Mouse (Mus musculus): ENCODE measurements at regions not wholly inside any gene's neighbourhood (a gene's known extent, or its start where the extent isn't known, plus 50 kb on each side); places are given as distances from the start of the nearest gene placed in this dataset.

GRCm38 (mm10) chr13:84760978-84761377 is 428.2 kb upstream of the Ccnh start:
- peak; percentile 68 for DNase-seq (ENCODE audit: low read depth, low spot score)

DNA sequence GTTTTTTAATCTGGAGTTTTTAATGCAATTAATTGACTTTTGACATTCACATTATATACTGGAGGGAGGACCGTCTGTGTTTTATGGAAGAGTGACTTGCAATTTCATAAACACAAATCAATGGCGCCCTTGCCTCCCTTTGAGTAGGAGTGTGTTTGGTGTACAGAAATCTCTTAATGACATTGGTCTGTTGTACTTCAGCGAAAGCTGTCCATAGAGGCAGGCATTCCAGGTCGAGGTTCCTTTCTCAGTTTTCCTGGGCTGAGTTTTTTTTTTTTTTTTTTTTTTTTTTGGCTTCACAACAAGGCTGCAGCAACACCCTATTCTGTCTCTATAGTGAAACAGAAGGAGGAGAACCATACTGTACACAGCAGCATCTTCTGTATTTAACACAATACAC is 427.4 kb upstream of the Ccnh start:
- peak; percentile 61 for DNase-seq (ENCODE audit: low read depth, low spot score)

GRCm38 (mm10) chr13:84763916-84764315 is 425.3 kb upstream of the Ccnh start:
- DNase-seq (ENCODE audit: low read depth, low spot score), result peak; percentile 61

- DNase-seq (ENCODE audit: low read depth, low spot score), result no peak
These were observed 417.3 kb upstream of the Ccnh start for GRCm38 (mm10) chr13:84771956-84772355.

GRCm38 (mm10) chr13:84783017-84783937 is 405.9 kb upstream of the Ccnh start:
- peak; percentile 60 for DNase-seq (ENCODE audit: low read depth, low spot score)

- DNase-seq (ENCODE audit: low read depth, low spot score), result no peak
These were observed 384.8 kb upstream of the Ccnh start for GRCm38 (mm10) chr13:84804241-84804980.

DNA sequence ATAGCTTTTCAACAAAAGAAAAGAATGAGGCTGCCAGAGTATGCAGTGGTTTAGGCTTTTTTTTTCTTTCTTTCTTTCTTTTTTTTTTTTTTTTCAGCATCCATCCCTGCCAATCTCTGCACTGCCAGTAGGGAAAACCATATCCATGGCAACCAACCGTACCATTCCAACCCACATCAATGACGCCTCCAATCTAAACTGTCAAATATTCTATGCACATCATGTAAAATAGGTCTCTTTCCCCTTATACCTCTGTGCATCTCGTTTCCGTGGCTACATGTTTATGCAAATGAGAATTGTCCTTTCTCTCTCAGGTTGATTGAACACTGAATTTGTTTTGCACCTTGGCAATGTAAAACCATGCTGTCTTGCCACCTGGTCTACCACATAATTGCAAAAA is 384.0 kb upstream of the Ccnh start:
- peak; percentile 69 for DNase-seq (ENCODE audit: low read depth, low spot score)

DNA sequence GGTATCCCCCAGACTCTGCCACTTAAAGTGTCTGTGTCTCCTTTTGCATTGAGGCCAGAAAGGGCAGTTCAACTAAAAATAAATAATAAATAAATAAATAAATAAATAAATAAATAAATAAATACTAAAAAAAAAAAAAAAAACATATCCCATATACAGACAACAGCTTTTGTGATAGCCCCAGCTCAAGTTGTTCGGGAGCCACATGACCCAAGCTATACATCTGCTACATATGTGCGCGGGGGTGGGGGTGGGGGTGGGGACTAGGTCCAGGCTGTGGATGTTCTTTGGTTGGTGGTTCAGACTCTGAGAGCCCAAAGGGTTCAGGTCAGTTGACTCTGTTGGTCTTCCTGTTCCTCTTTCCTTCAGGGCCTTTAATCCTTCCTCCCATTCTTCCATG is 379.6 kb upstream of the Ccnh start:
- no peak for DNase-seq (ENCODE audit: low read depth, low spot score)

All from brain, adult 2 months (tissue).